Mouse (Mus musculus) myocyte (in vitro differentiated cells): ENCODE results near the gene Fosl2.

ENCODE experiments used
- POLR2A ChIP-seq: IDR thresholded peaks from one replicate; pipeline ENCODE4 v1.6.1; 2011; ENCODE audit warnings: low read depth, mild to moderate bottlenecking, control low read depth, moderate library complexity; ENCODE audit not compliant: insufficient read length
- POLR2AphosphoS2 ChIP-seq: IDR thresholded peaks from one replicate; pipeline ENCODE4 v1.6.1; 2011; ENCODE audit warnings: low read depth, control low read depth; ENCODE audit not compliant: insufficient read length

DNA sequence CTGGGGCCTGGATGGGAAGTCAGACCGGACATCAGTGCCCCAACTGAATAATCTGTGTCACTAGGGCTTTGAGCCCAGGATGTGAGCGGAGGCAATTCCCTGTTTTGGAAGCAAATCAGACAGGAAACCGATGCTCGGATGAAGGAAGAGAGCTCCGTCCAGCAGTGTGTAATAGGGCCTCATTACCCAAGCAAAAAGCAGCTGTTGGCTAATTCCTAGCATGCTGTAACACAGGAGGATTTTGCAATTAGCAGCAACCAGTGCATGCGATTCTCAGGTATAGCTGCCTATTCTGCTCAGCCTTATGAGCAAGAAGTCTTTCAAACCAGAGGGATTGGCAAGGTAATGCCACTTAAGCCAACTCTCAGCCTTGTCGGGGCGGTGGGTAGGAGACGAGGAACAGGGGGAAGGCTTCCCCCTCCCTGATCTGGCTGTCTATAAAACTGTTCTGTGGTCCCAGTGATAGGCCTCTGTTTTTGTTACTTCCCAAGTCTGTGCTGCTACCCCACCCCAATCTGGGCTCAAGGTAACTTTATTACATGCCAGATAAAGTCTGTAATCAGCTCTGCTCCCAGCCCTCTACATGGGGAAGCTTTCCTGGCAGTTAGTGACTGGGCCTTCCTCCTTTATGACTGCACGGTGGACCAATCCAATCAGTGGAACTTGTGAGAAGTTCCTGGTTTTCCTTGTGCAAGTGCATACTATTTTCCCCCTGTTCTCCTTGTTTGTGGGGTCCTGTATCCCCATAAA is 3.0 kb downstream of the Fosl2 start:
- TF ChIP-seq POLR2A, result peak; percentile 19
- no peak for TF ChIP-seq POLR2AphosphoS2
